Mouse (Mus musculus) forebrain, embryonic 12.5 days (tissue): ENCODE results near the gene 2610008E11Rik. TPM values are rescaled to one million over a fixed set of nuclear protein-coding genes. Genes with fewer than 3 reads are reported as not detected.
"Not testable (repeated sequence)": the region's sequence is repeated elsewhere in the genome, so short reads cannot be mapped to it uniquely, and the experiment has no call there.

ENCODE experiments used
- ATAC-seq: fragments of 200-750 bp; cut with Nextera tagmentation; 2 replicates; pipeline ENCODE4 v1.8.0; 2017; ENCODE audit warnings: moderate TSS enrichment; ENCODE audit not compliant: low FRiP score
- H3K27ac ChIP-seq: fragments of 300-500 bp; sonication (generic); 2 replicates; pipeline ENCODE4 v1.5.1; 2016; ENCODE audit warnings: mild to moderate bottlenecking
- H3K27me3 ChIP-seq: fragments of 300-500 bp; sonication (generic); 2 replicates; pipeline ENCODE4 v1.6.1; 2016; ENCODE audit warnings: mild to moderate bottlenecking
- H3K36me3 ChIP-seq: fragments of 300-500 bp; sonication (generic); replicated peaks from 2 replicates; pipeline ENCODE4 v1.6.1; 2016; ENCODE audit warnings: mild to moderate bottlenecking
- H3K4me1 ChIP-seq: fragments of 300-500 bp; sonication (generic); 2 replicates; pipeline ENCODE4 v1.6.1; 2016
- H3K4me2 ChIP-seq: fragments of 300-500 bp; sonication (generic); 2 replicates; pipeline ENCODE4 v1.6.1; 2016; ENCODE audit warnings: mild to moderate bottlenecking, moderate library complexity
- H3K4me3 ChIP-seq: fragments of 300-500 bp; sonication (generic); replicated peaks from 2 replicates; pipeline ENCODE4 v1.5.1; 2016; ENCODE audit warnings: mild to moderate bottlenecking
- H3K9ac ChIP-seq: fragments of 300-500 bp; sonication (generic); 2 replicates; pipeline ENCODE4 v1.6.1; 2016; ENCODE audit warnings: mild to moderate bottlenecking
- H3K9me3 ChIP-seq: fragments of 300-500 bp; sonication (generic); 2 replicates; pipeline ENCODE4 v1.6.1; 2016
- WGBS: fragments of 180-500 bp; shearing (Covaris S2); methylation state at CpG from one replicate; pipeline ENCODE4 v1.1.7; 2016; 5-methylcytosine and 5-hydroxymethylcytosine counted together
- polyA plus RNA-seq: library from polyadenylated mRNA; unstranded; fragments of >200 nt; fragmentation: Nextera tagmentation; extraction: Ambion mirVana; gene quantifications from 2 replicates; pipeline ENCODE4 v1.2.1, GENCODE M21; 2016

2610008E11Rik gene
- polyA plus RNA-seq, 1 experiment from 2014 or later = 47.7 TPM

DNA sequence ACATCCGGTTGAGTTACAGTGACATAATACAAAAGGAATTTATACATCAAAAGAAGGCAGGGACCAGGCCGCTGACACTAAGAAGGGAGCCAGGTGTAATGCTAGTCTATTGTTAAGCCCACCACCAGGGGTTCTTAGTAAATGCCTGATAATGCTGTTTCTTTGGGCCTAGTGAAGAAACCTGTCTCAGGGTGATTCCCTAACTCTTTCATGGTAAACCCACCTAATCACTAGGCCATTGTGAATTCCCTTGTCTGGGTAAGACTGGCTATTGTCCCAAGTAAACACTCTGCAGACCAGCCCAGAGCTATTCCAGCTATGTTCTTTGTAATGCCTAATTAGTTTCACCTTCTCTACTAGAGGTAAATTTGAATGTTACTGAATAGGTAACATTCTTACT lies 54.9 kb downstream of the 2610008E11Rik start:
- not testable (repeated sequence) for ATAC-seq, H3K27ac ChIP-seq, H3K9ac ChIP-seq, H3K4me2 ChIP-seq, H3K4me3 ChIP-seq, H3K27me3 ChIP-seq, H3K36me3 ChIP-seq, H3K4me1 ChIP-seq
- 89% methylated on average over 2 of the region's 2 CpGs for WGBS
- peaks cover 15% of the 10 kb centered on the region; the same call in 1 of the 2 replicates for H3K9me3 ChIP-seq

DNA sequence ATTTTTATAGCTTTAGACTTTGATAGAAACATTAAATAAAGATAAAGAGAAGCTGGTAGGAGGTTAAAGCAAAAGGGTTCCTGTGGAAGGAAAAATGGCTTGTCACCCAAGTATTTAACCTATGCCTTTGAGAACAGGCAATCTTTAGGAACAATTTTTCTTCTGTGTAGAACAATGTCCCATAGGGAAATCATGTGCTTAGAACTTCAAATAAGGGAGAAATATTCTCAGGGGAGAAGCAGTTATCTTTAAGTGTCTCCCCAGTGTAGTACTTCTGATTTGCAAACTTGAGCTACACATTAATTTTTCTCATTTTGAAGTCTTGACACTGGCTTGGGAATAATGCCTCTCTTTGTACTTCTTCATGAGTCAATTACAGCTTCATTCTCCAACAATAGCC lies 69.0 kb downstream of the 2610008E11Rik start, which contains the start of gene Olfr57:
TSS of gene Olfr57 (plus strand) at position 301 of the 400 bp plus-strand sequence.
- Histone ChIP-seq H3K4me2 (no peak within 1 kb of the TSS), H3K27me3 (no peaks in the 10 kb centered on the region), H3K9me3 (no peaks in the 10 kb centered on the region), H3K9ac (no peak within 1 kb of the TSS), H3K27ac (no peak within 1 kb of the TSS), H3K4me3 (no peak within 1 kb of the TSS), H3K36me3 (no peaks in the 10 kb centered on the region), H3K4me1 (no peaks in the 10 kb centered on the region)
- no peak for ATAC-seq

Other genes with a start within 250 kb of the 2610008E11Rik start
- not detected in 2 replicates for gene Olfr1356, start 245.4 kb downstream of the 2610008E11Rik start, polyA plus RNA-seq
- gene Olfr1355, start 222.1 kb downstream of the 2610008E11Rik start, polyA plus RNA-seq = not detected in 2 replicates
- gene Olfr1354, start 184.4 kb downstream of the 2610008E11Rik start, polyA plus RNA-seq = 0.12 TPM in 1 of 2 replicates, not detected in the other
- gene Olfr8, start 147.0 kb downstream of the 2610008E11Rik start, polyA plus RNA-seq = not detected in 2 replicates
- gene Olfr1353, start 134.3 kb downstream of the 2610008E11Rik start, polyA plus RNA-seq = not detected in 2 replicates
- gene Olfr1352, start 116.5 kb downstream of the 2610008E11Rik start, polyA plus RNA-seq = not detected in 2 replicates
- not detected in 2 replicates for gene Olfr1351, start 85.1 kb downstream of the 2610008E11Rik start, polyA plus RNA-seq
- gene Olfr57, start 68.9 kb downstream of the 2610008E11Rik start, polyA plus RNA-seq = 0.12 and 0.23 TPM in 2 replicates
- gene Vmn2r80, start 51.2 kb upstream of the 2610008E11Rik start, polyA plus RNA-seq = not detected in 2 replicates
- gene Vmn2r81, start 150.1 kb upstream of the 2610008E11Rik start, polyA plus RNA-seq = not detected in 2 replicates